Mouse (Mus musculus) central nervous system, embryonic 14 days (tissue): ENCODE measurements around the gene Tbc1d20. TPM values are rescaled to one million over a fixed set of nuclear protein-coding genes. Genes with fewer than 3 reads are reported as not detected.

ENCODE experiments used
- polyA plus RNA-seq: library from polyadenylated mRNA; depleted of rRNA; stranded (reverse); fragments of >200 nt; gene quantifications from 2 replicates; pipeline ENCODE4 v1.2.3, GENCODE M21; 2012; rRNA removed

Tbc1d20 gene
- 43.8 and 46.3 TPM in 2 replicates for polyA plus RNA-seq

DNA sequence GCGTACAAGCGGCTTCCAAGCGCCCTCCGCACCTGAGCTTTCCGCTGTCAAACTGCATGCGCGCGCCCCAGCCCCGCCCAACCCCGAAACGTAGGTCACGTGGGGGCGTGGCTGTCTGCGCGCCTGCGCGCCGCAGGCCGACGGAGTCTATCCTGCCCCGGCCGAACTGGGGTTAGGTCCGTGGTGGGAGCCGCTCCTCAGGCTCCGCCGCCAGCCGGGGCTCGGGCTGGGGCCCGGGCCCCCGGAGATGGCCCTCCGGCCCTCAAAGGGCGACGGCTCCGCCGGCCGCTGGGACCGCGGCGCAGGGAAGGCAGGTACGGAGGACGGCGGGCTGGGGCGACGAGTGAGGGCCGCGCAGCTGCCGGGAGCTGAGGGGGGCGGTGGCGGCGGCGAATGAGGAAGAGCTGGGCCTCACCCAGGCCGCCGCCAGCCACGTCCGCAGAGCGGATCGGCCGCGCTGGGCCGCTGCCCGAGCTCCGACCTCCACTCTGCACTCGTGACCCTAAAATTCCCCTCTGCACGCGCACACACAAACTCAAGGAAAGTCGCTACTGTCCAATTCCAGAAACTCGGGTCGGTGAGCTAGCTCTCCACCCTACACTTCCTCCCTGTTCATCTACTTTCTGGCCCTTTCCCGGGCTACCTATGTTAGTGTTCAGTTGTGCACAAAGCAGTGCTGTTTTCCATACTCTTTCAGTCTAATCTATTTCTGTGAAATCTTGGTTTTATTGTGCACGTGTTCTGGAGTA is at the start of gene Tbc1d20:
Gene Tbc1d20 (plus strand): TSS at position 102 of the 749 bp plus-strand sequence.

DNA sequence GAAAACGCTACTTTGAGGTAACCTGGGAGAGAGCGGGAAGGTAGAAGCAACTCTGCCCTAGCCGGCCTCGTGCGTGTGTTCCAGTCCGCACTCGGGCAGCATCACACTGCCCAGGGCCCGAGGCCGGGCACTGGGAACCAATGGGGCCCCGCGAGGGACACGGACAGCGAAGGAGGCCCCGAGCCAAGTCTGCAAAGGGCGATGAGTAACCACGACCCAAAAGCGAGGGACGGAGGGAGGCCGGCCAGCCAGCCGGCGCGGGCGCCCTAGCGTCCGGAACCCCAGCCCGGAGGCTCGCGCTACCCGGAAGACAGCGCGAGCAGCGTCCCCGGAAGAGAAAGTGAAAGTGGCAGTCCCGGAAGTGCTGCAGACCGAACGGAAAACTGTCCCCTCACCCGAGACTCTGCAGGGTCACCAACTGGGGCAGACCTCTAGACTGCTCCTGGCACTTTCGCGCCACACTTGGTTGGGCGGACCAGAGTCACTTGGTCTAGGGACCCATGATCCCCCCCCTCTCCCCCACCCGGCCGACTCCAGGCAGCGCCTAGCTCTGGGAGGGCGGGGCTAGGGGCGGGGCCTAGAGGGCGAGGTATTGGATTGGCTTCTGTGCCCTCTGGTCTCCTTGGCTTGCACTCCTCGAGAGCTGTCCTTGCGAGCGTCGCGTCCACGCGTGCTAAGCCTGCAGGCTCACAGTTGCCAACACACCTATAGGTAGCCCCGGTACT is 38.6 kb downstream of the Tbc1d20 start, which contains the start of gene Rbck1:
Gene Rbck1 (minus strand): TSS at position 553 of the 725 bp plus-strand sequence.

GRCm38 (mm10) chr2:152343329-152344213 is 49.9 kb downstream of the Tbc1d20 start, which contains the start of gene Trib3:
Gene Trib3, minus strand, starts transcription at chr2:152344032.

Other genes starting within 250 kb of the Tbc1d20 start
- gene Scrt2, start 212.3 kb upstream of the Tbc1d20 start, polyA plus RNA-seq, result 59.5 and 73.3 TPM in 2 replicates
- gene Srxn1, start 188.3 kb upstream of the Tbc1d20 start, polyA plus RNA-seq, result 15.3 and 16.6 TPM in 2 replicates
- gene Tcf15, start 150.3 kb upstream of the Tbc1d20 start, polyA plus RNA-seq, result 2.0 and 3.6 TPM in 2 replicates
- 83.6 and 94.8 TPM in 2 replicates for gene Csnk2a1, start 67.0 kb upstream of the Tbc1d20 start, polyA plus RNA-seq
- 255 and 263 TPM in 2 replicates for gene Rbck1, start 38.8 kb downstream of the Tbc1d20 start, polyA plus RNA-seq
- gene Trib3, start 50.2 kb downstream of the Tbc1d20 start, polyA plus RNA-seq, result 0.37 and 0.63 TPM in 2 replicates
- gene Nrsn2, start 82.8 kb downstream of the Tbc1d20 start, polyA plus RNA-seq, result 21.5 and 24.8 TPM in 2 replicates
- gene Sox12, start 104.2 kb downstream of the Tbc1d20 start, polyA plus RNA-seq, result 84.0 and 84.5 TPM in 2 replicates
- 20.1 and 21.6 TPM in 2 replicates for gene Zcchc3, start 121.2 kb downstream of the Tbc1d20 start, polyA plus RNA-seq
- 2.2 and 2.6 TPM in 2 replicates for gene 6820408C15Rik, start 121.8 kb downstream of the Tbc1d20 start, polyA plus RNA-seq
- gene Defb23, start 170.8 kb downstream of the Tbc1d20 start, polyA plus RNA-seq, result not detected in 2 replicates
- gene Defb20, start 183.2 kb downstream of the Tbc1d20 start, polyA plus RNA-seq, result 0.09 TPM in 1 of 2 replicates, not detected in the other
- gene Defb22, start 196.3 kb downstream of the Tbc1d20 start, polyA plus RNA-seq, result not detected in 2 replicates
- gene Defb26, start 217.9 kb downstream of the Tbc1d20 start, polyA plus RNA-seq, result not detected in 2 replicates
- not detected in 2 replicates for gene Defb28, start 224.4 kb downstream of the Tbc1d20 start, polyA plus RNA-seq
- gene Defb29, start 246.3 kb downstream of the Tbc1d20 start, polyA plus RNA-seq, result not detected in 2 replicates